Mouse (Mus musculus): ENCODE results near the gene Cd3eap.

DNA sequence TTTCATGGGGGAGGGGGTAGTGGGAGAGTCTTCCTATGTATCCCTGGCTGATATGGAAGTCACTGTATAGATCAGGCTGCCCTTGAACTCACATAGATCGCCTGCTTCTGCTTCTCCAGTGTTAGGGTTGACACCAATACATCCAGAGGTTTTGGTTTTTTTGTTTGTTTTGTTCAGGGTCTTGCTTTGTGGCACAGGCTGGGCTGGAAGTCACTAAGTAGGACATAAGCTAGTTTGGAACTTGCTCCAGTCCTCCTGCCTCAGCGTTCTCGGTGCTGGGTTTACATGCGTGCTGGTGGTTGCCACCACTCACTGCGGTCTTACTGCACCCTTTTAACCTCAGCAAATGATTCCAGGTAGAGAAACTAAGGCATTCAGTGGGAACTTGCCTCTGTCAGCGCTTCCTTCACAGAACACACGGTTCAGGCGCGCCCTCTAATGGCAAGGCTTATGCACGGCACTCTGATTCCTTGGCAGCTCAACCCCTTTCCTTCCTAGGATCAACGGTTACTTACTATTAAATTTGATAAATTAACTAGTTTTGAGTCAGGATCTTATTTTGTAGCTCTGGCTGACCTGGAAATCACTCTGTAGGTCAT is 16.0 kb downstream of the Cd3eap start:
- no peak for TF ChIP-seq POLR2A (IDR thresholded peaks at IDR 0.05; ENCODE audit: control insufficient read depth, extremely low read depth, insufficient read depth, low read length, poor library complexity)
- TF ChIP-seq CTCF (IDR thresholded peaks at IDR 0.05; ENCODE audit: borderline replicate concordance, control insufficient read depth, extremely low read depth, insufficient read depth, low read length, poor library complexity) = peak; percentile 68; the same call in 1 of the 2 replicates
